Mouse (Mus musculus): ENCODE measurements around the gene Gjc3. TPM values are rescaled to one million over a fixed set of nuclear protein-coding genes. Genes with fewer than 3 reads are reported as not detected.

Gjc3 gene
- total and polyA plus RNA-seq, 3 experiments: not detected

DNA sequence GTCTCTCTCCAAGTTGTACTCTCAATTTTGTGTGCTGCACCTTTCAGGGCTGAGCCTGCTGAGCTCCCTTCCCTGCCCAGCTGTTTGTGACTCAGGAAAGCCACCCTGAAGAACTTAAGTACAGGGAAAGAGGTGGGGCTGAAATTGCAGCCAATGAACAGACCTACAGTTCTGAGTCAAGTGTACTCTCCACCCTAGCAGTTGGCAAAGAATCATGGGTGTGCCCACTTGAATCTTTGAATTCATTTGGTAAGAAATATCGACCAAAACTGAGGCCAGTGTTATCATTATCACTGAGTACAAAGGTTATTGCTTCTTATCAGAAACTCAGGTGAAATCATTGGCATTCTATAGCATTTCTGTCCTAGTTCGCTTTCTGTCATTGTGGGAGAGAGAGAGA is 41.4 kb downstream of the Gjc3 start, which contains the start of gene Cyp3a13:
Cyp3a13 (minus strand) TSS at position 88 of the 400 bp plus-strand sequence.
- no peaks in the 10 kb centered on the region for H3K79me2 ChIP-seq (replicated peaks; ENCODE audit: control insufficient read depth, extremely low read depth, insufficient read depth, poor library complexity, severe bottlenecking)
- H3K36me3 ChIP-seq (replicated peaks in 1 of 2; ENCODE audit: control insufficient read depth in 1 of 2, insufficient read depth in 1 of 2, low read length in 1 of 2): no peaks in the 10 kb centered on the region
- H3K9me3 ChIP-seq (replicated peaks; ENCODE audit: low read length): no peaks in the 10 kb centered on the region
- DNase-seq (ENCODE audit: extremely low read depth): no peak
- H3K4me2 ChIP-seq (ENCODE audit: insufficient read depth, low read depth, poor library complexity, severe bottlenecking): no peak within 1 kb of the TSS
- no peak within 1 kb of the TSS for H3K27ac ChIP-seq (ENCODE audit: insufficient read depth, low read depth)
- dilution Hi-C loops (cut with MboI; ENCODE audit: extremely low pct_ligation_motif_present, extremely low pct_unique_long_range_greater_than_20kb, low sequenced_read_pairs): no loop called here
- no peak within 1 kb of the TSS for H3K4me3 ChIP-seq (replicated peaks in 1 of 3; ENCODE audit: low read depth in 2 of 3, low read length in 2 of 3, poor library complexity in 1 of 3)
- H3K4me1 ChIP-seq (ENCODE audit: control insufficient read depth in 1 of 2, insufficient read depth in 2 of 2): no peaks in the 10 kb centered on the region
- peaks cover 4% of the 10 kb centered on the region for H3K27me3 ChIP-seq (replicated peaks)
- TF ChIP-seq MAFK (IDR thresholded peaks at IDR 0.05; ENCODE audit: insufficient replicate concordance, low read length) (no peak), MEF2A (IDR thresholded peaks at IDR 0.05; ENCODE audit: borderline replicate concordance, low read depth, low read length) (no peak), RCOR1 (conservative IDR thresholded peaks at IDR 0.05; ENCODE audit: low read depth, low read length) (no peak), POLR2A (IDR thresholded peaks at IDR 0.05; ENCODE audit: low read depth, low read length) (no peak), NRF1 (IDR thresholded peaks at IDR 0.05; ENCODE audit: low read depth, low read length) (no peak), ZMIZ1 (IDR thresholded peaks at IDR 0.05; ENCODE audit: low read depth, low read length) (no peak), UBTF (IDR thresholded peaks at IDR 0.05; ENCODE audit: low read depth, low read length) (no peak), ETS1 (conservative IDR thresholded peaks at IDR 0.05; ENCODE audit: low read depth, low read length) (no peak), HCFC1 (IDR thresholded peaks at IDR 0.05; ENCODE audit: low read depth, low read length) (no peak), SIN3A (IDR thresholded peaks at IDR 0.05; ENCODE audit: low read length) (no peak), ZC3H11A (IDR thresholded peaks at IDR 0.05; ENCODE audit: low read depth, low read length) (no peak), CHD2 (IDR thresholded peaks at IDR 0.05; ENCODE audit: low read length) (no peak), EP300 (IDR thresholded peaks at IDR 0.05; ENCODE audit: low read length) (no peak), NELFE (IDR thresholded peaks at IDR 0.05; ENCODE audit: low read depth, low read length) (no peak), MAZ (IDR thresholded peaks at IDR 0.05; ENCODE audit: low read depth, low read length) (no peak), JUND (conservative IDR thresholded peaks at IDR 0.05; ENCODE audit: low read depth, low read length) (no peak), ELF1 (IDR thresholded peaks at IDR 0.05; ENCODE audit: low read depth, low read length) (no peak), E2F4 (IDR thresholded peaks at IDR 0.05; ENCODE audit: insufficient replicate concordance, low read depth, low read length) (no peak)
- no peak within 1 kb of the TSS for H3K9ac ChIP-seq (ENCODE audit: insufficient read depth, low read depth)
- in situ Hi-C loops (cut with MboI; ENCODE audit: low pct_ligation_motif_present, low pct_unique_long_range_greater_than_20kb, low sequenced_read_pairs): no loop called here

- Histone ChIP-seq H3K4me1 (ENCODE audit: control insufficient read depth in 1 of 2, insufficient read depth in 2 of 2) (peaks cover 2 to 14% of the 10 kb centered on the region in 2 experiments; a peak in 2 of 4 replicates), H3K9ac (ENCODE audit: insufficient read depth, low read depth) (no peak overlapping the region), H3K4me2 (ENCODE audit: insufficient read depth, low read depth, poor library complexity, severe bottlenecking) (no peak overlapping the region), H3K9me3 (replicated peaks; ENCODE audit: low read length) (no peaks in the 10 kb centered on the region), H3K27ac (ENCODE audit: insufficient read depth, low read depth) (no peak overlapping the region), H3K4me3 (replicated peaks in 1 of 3; ENCODE audit: low read depth in 2 of 3, low read length in 2 of 3, poor library complexity in 1 of 3) (no peak overlapping the region), H3K27me3 (replicated peaks) (no peaks in the 10 kb centered on the region), H3K36me3 (replicated peaks in 1 of 2; ENCODE audit: control insufficient read depth in 1 of 2, insufficient read depth in 1 of 2, low read length in 1 of 2) (no peaks in the 10 kb centered on the region), H3K79me2 (replicated peaks; ENCODE audit: control insufficient read depth, extremely low read depth, insufficient read depth, poor library complexity, severe bottlenecking) (no peaks in the 10 kb centered on the region)
- no peak for TF ChIP-seq NRF1 (IDR thresholded peaks at IDR 0.05; ENCODE audit: low read depth, low read length)
- TF ChIP-seq E2F4 (IDR thresholded peaks at IDR 0.05; ENCODE audit: insufficient replicate concordance, low read depth, low read length): no peak
- TF ChIP-seq GABPA (IDR thresholded peaks at IDR 0.05; ENCODE audit: insufficient replicate concordance, low read depth, low read length): no peak
- TF ChIP-seq MAFK (IDR thresholded peaks at IDR 0.05; ENCODE audit: insufficient replicate concordance, low read length): no peak
- TF ChIP-seq MYC (IDR thresholded peaks at IDR 0.05; ENCODE audit: low read depth, low read length): no peak
- TF ChIP-seq JUND (conservative IDR thresholded peaks at IDR 0.05; ENCODE audit: low read depth, low read length): no peak
- no peak for TF ChIP-seq NELFE (IDR thresholded peaks at IDR 0.05; ENCODE audit: low read depth, low read length)
- no peak for TF ChIP-seq USF1 (IDR thresholded peaks at IDR 0.05; ENCODE audit: low read depth, low read length)
- no peak for TF ChIP-seq RAD21 (IDR thresholded peaks at IDR 0.05; ENCODE audit: low read depth, low read length)
- no peak for TF ChIP-seq CHD2 (IDR thresholded peaks at IDR 0.05; ENCODE audit: low read length)
- TF ChIP-seq CHD1 (IDR thresholded peaks at IDR 0.05; ENCODE audit: low read depth, low read length): no peak
- no peak for TF ChIP-seq KAT2A (IDR thresholded peaks at IDR 0.05; ENCODE audit: insufficient replicate concordance, low read length)
- TF ChIP-seq TBP (conservative IDR thresholded peaks at IDR 0.05; ENCODE audit: low read depth, low read length): no peak
- TF ChIP-seq IRF4 (IDR thresholded peaks at IDR 0.05; ENCODE audit: low read depth, low read length): no peak
- TF ChIP-seq MAZ (IDR thresholded peaks at IDR 0.05; ENCODE audit: low read depth, low read length): no peak
- no peak for TF ChIP-seq MXI1 (IDR thresholded peaks at IDR 0.05; ENCODE audit: low read depth, low read length)
- no peak for TF ChIP-seq JUN (IDR thresholded peaks at IDR 0.05; ENCODE audit: insufficient read depth, low read depth, low read length)
- TF ChIP-seq UBTF (IDR thresholded peaks at IDR 0.05; ENCODE audit: low read depth, low read length): no peak
- DNase-seq (ENCODE audit: extremely low read depth): no peak
- dilution Hi-C loops (cut with MboI; ENCODE audit: extremely low pct_ligation_motif_present, extremely low pct_unique_long_range_greater_than_20kb, low sequenced_read_pairs): no loop called here
- in situ Hi-C loops (cut with MboI; ENCODE audit: low pct_ligation_motif_present, low pct_unique_long_range_greater_than_20kb, low sequenced_read_pairs): no loop called here
Measured at GRCm38 (mm10) chr5:137915550-137915949, 47.3 kb downstream of the Gjc3 start.

Measured in CH12.LX (cell line).